Comparison of ENCODE assay signal across 12 mouse cellular contexts in genomic region chr17:43050619-43051018, GRCm38 (mm10).
"Had no signal": no experiment of that assay in that cellular context is flagged by ENCODE, and none has a peak within 500 bp of the region (broad histone marks: within the 10 kb centered on the region; RNA-seq: fewer than 3 reads in every experiment).

No protein-coding gene starts in this region.

- DNase-seq: retina, postnatal 1 day; right cerebral cortex, adult 18-20 months; right cerebral cortex, postnatal 14 days; right cerebral cortex, postnatal 25 days; right cerebral cortex, postnatal 4 days; spleen, adult 18-20 months; thymus, adult 18-20 months; thymus, adult 2 months; thymus, postnatal 14 days; thymus, postnatal 25 days; thymus, postnatal 36 days; thymus, postnatal 4 days had no signal
